Mouse (Mus musculus) thymus, postnatal 4 days (tissue): ENCODE measurements around the gene Phf21a.
"Not testable (repeated sequence)": the region's sequence is repeated elsewhere in the genome, so short reads cannot be mapped to it uniquely, and the experiment has no call there.

Experiments
- DNase-seq: peaks from one replicate; pipeline ENCODE4 v3.0.0; 2021

Gene Phf21a

GRCm38 (mm10) chr2:92386821-92387570, 294.1 kb downstream of the Phf21a start:
- DNase-seq: no peak

- no peak for DNase-seq
Observed at GRCm38 (mm10) chr2:92387646-92388045, 294.7 kb downstream of the Phf21a start.

GRCm38 (mm10) chr2:92388081-92388517, 295.2 kb downstream of the Phf21a start:
- no peak for DNase-seq

DNA sequence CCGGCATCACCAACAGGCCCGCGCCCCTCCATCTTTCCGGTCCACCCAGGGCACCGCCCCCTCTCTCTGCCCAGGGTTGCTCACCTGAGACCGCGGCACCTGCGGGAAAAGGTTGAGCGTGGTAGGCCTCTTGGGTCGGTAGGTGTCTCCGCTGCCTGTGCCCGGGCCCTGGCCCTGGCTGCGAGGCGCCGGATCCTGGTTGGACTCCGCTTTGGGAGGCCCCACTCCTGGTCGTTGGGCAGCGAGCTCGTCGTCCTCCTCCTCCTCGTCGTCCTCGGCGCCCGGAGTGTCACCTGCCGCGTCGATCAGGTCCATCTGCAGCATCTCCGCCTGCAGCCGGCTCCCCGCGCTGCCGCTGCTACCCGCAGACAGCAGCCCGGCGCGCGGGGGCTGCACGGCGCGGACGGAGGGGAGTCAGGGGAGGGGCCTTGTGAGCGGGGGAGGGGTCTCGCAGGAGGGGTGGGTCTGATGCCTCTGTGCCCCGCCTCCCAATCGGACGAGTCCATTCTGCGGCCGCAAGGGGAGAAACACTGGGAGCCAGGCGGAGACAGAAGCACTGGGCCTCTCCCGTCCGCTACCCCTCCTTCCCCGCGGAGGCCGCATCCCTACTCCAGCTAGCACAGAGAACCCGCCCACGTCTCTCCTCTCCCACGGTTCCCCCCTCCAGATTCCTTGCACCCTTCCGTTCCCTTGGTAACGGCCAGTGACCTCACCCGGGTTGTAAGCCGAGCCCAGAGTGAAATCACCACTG, 296.1 kb downstream of the Phf21a start:
- DNase-seq: peak; percentile 71

DNA sequence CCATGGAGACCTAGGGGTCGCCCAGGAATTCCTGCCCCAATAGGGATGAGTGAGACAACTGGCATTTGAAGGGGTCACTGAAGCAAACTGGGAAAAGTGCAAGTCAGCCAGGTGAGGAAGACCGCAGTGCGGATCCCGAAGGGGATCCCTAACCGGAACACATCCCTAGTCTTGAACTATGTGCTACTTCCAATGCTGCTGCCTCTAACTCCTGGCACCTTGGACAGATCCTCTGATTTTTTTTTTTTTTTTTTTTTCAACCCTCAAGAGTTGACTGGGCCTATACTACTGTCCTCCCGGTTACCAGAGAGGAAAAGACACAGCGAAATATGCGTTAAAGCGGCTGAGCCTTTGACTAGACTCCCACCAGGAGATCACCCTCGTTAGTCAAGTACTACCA, 296.7 kb downstream of the Phf21a start:
- no peak for DNase-seq

DNA sequence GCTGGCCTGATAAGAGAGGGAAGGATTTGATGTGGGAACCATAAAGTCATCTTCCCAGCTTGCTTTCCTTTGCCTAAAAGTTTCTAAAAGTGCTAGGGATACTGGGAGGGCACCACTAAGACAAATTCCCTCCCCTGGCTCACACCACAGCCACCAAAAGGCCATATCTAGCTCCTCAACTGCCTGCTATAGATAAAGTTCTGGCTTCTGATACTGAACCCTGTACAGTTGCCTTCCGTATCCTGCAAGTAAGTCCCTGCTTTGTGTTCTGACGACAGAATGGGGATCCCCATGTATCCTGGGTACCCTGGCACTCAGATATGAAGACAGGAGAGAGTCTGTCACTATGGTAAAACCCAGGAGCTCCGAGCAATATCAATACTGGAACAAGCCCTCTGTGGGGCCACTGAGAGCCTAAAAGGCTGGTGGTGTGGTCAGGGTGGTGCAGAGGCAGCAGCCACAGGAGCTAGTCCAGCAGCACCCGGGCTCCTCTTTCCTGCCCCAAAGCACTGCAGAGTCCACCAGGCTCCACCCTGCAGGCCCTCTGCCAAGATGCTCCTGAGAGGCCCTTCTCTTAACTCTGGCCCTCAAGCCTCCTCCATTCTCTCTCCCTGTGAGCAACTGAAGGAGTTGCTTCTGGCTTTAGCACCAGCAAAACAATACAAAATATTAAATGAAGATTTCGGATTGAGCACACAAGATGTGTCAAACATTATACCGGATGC, 297.5 kb downstream of the Phf21a start:
- DNase-seq: no peak

DNA sequence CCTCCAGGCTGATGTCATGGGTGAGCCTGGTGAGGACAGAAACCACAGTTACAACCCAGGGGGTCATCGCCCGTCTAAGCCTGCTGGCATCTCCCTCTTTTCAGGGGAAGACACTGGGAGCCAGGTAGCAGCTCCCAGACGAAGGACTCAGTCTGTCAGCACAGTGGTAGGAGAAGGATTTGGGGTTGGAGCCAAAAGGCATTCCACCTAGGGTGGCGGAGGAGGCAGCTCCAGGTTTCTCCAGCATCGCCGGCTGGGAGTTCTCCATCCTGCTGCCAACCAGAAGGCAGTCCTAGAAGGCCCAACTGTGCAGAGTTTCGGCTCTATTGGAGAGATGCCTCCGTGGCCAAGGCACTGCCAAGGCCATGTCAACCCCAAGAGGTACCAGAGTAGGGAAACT, 298.2 kb downstream of the Phf21a start:
- no peak for DNase-seq

DNA sequence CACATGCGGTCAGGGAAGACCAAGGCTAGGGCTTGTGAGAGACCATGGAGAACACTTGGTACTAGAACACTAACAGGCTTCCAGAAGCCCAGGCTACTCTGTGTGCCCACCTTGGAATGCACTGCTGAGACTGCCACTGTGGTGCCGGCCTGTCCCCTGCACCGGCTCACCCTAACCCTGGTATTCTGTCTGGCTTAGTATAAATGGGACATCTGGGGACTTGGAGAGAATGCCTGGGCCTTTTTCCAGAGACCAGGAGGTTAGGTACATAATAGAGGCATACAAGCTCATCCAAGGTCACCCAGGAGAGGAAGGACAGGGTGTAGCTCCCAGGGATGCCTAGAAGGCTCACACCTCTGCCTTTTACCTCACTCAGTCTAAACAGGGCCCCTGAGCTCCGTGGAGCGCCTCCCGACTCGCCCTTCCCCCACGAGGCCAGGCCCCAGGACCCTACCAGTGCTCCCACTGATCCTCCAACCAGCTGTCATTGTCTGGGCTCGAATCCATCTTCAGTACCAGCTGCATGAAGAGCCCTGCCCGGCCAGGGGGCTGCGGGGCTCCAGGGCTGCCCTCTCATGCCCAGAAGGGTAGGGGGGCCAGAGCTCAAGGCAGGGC, 298.9 kb downstream of the Phf21a start:
- no peak for DNase-seq

DNA sequence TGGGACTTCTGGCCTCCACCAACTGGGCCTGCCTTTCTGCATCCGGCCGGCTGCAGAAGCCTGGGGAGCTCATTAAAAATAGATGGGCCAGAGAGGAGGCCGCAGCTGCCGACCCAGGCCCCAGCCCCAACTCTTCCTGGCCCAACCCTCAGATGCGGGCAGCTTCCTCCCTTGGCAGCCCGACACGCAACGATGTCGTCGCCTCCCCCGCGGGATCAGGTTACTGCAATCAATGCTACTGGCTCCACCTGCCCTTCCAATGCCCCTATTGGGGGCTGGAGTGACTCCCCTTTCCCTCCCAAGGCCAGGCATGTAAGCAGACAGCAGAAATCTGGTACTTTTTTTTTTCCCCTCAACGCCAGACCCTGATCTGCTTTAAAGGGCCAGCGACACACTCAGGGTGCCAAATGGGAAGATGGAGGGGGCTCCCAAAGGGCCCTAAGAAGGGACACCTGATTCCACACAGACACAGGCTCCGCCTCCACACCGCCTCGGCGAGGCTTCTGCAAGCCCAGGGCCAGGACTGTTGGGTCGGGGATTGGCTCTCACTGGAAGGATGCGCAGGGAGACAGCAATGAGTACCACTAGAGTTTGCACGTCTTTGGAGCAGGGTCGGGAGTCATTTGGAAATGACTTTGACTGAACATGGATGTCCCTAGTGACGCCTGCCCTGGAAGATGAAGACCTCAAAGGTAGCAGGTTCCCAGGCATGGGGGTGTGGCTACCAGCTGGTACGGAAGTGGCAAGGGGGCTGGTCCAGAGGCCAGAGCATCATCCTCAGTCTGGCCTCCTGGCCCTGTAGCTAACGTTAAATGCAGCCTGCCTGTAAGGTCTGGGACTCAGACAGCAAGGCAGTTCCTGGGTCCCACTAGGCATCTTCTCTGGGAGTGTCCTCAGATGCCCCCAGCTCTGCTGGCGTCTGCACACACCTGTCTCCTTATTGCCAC, 299.7 kb downstream of the Phf21a start:
- DNase-seq: no peak

DNA sequence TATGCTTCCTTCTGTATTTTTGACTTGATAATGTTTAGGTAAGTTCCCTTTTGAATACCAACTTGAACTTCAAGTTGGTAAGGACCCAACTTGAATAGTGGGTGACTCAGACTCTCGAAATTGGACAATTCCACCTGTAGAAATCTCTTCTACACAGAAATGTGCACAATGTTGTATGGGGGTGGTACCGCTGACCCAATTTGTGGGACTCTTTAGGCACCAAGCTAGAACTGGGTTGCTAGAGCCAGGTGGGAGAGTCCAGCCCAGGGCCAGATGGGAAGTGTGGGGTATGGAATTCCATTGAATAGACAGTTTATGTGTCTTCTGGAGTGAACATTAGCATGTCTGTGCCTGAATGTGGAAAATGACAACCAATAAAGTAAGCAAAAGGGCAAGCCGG, 302.6 kb downstream of the Phf21a start:
- DNase-seq: no peak

- DNase-seq: no peak
Observed at GRCm38 (mm10) chr2:92397436-92397835, 304.5 kb downstream of the Phf21a start.

- DNase-seq: not testable (repeated sequence)
Observed at GRCm38 (mm10) chr2:92399877-92400276, 307.0 kb downstream of the Phf21a start.

GRCm38 (mm10) chr2:92400682-92401081, 307.8 kb downstream of the Phf21a start:
- DNase-seq: no peak

- no peak for DNase-seq
Observed at GRCm38 (mm10) chr2:92401091-92401561, 308.2 kb downstream of the Phf21a start, which contains the start of gene Mapk8ip1. Mapk8ip1 (minus strand) TSS chr2:92401263.

- no peak for DNase-seq
Observed at GRCm38 (mm10) chr2:92402591-92403326, 309.8 kb downstream of the Phf21a start.

DNA sequence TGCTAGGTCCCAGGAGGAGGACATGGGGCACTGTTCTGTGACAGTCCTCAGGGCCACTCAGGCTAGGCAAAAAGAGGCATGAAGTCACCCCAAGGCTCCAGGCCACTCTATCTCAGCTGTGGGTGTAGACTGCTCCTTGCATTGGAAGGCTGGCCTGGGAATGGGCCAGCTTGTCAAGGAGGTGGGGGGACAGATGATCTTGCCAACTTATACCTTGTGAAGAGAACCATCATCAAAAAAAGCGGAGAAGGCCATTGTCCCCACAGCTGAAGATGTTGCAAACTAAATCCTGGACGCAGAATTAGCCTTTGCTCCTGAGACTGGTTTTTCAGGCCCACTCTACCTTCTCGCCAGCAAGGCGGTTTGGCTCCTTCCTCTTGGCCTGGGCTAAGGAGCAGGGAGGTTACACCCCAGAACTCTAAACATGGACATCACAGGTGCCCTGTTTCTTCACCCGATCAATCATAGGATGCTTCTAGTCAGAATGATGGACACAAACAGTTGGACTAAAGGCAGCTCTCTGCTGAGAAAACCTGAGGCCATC, 310.9 kb downstream of the Phf21a start:
- DNase-seq: no peak

DNA sequence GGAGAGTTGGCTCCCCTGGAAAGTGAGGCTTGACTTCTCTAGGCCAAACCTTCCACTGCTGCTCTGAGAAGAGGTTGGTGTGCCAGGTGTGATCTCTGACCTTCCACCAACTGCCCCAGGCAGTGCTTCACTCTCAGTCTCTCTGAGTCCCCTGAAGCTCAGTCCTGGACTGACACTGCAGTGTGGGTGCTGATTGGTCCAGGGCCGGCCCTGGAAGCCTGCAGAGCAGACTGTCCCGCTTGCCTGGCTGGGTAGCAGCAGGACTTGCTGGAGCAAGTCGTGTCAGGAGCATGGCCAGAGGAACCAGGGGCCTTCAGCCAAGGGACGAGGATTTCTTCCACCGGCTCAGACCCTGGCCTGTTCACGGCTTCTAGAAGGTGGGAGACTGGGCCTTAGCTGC, 311.8 kb downstream of the Phf21a start:
- no peak for DNase-seq

DNA sequence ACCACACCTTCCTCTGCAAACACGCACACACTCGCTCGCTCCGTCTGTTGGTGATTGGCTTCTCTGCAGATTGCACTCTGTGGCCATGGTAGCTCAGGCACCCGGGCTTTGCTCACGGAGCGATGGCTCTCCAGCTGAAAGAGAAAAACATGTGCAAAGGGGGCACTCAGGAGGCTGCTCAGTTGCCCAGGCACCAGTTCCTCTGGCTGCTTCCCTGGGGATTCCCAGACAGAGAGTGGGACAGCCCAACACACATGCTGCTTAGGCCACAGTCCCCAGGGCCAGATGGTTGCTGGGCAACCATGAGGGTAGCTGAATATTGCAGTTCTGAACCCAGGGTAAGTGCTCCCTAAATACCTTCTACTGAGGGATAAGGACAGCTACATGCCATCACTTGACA, 312.8 kb downstream of the Phf21a start:
- no peak for DNase-seq

- DNase-seq: no peak
Observed at GRCm38 (mm10) chr2:92408309-92409045, 315.6 kb downstream of the Phf21a start.

- DNase-seq: no peak
Observed at GRCm38 (mm10) chr2:92411705-92412104, 318.8 kb downstream of the Phf21a start.
